Mouse (Mus musculus): Measurements from ENCODE around the gene Derl3.
A peak's percentile ranks its signal among the peaks of the same experiment; 100 is the strongest.
"Not testable (repeated sequence)": the region's sequence is repeated elsewhere in the genome, so short reads cannot be mapped to it uniquely, and the experiment has no call there.

Gene Derl3

GRCm38 (mm10) chr10:75872025-75872914 is 20.9 kb upstream of the Derl3 start:
- DNase-seq (ENCODE audit: low read depth in 1 of 2, low spot score in 2 of 2), result no peak

- DNase-seq (ENCODE audit: low read depth in 1 of 2, low spot score in 2 of 2), result no peak
Measured at GRCm38 (mm10) chr10:75872915-75873542, 20.2 kb upstream of the Derl3 start.

GRCm38 (mm10) chr10:75873543-75874170 is 19.6 kb upstream of the Derl3 start:
- DNase-seq (ENCODE audit: low read depth in 1 of 2, low spot score in 2 of 2), result no peak

- no peak for DNase-seq (ENCODE audit: low read depth in 1 of 2, low spot score in 2 of 2)
Measured at GRCm38 (mm10) chr10:75878836-75879235, 14.4 kb upstream of the Derl3 start.

- no peak for DNase-seq (ENCODE audit: low read depth in 1 of 2, low spot score in 2 of 2)
Measured at GRCm38 (mm10) chr10:75880351-75880750, 12.9 kb upstream of the Derl3 start.

- no peak for DNase-seq (ENCODE audit: low read depth in 1 of 2, low spot score in 2 of 2)
Measured at GRCm38 (mm10) chr10:75880771-75881577, 12.2 kb upstream of the Derl3 start.

- DNase-seq (ENCODE audit: low read depth in 1 of 2, low spot score in 2 of 2), result no peak
Measured at GRCm38 (mm10) chr10:75881578-75882432, 11.4 kb upstream of the Derl3 start.

- DNase-seq (ENCODE audit: low read depth in 1 of 2, low spot score in 2 of 2), result no peak
Measured at GRCm38 (mm10) chr10:75882433-75883231, 10.6 kb upstream of the Derl3 start.

- DNase-seq (ENCODE audit: low read depth in 1 of 2, low spot score in 2 of 2), result no peak
Measured at GRCm38 (mm10) chr10:75883232-75883552, 10.0 kb upstream of the Derl3 start.

GRCm38 (mm10) chr10:75884742-75885141 is 8.5 kb upstream of the Derl3 start:
- DNase-seq (ENCODE audit: low read depth in 1 of 2, low spot score in 2 of 2), result no peak

- DNase-seq (ENCODE audit: low read depth in 1 of 2, low spot score in 2 of 2), result not testable (repeated sequence)
Measured at GRCm38 (mm10) chr10:75887504-75887903, 5.7 kb upstream of the Derl3 start.

GRCm38 (mm10) chr10:75889406-75890153 is 3.6 kb upstream of the Derl3 start:
- no peak for DNase-seq (ENCODE audit: low read depth in 1 of 2, low spot score in 2 of 2)

- no peak for DNase-seq (ENCODE audit: low read depth in 1 of 2, low spot score in 2 of 2)
Measured at GRCm38 (mm10) chr10:75894601-75895000, 1.4 kb downstream of the Derl3 start.

GRCm38 (mm10) chr10:75895730-75896129 is 2.5 kb downstream of the Derl3 start:
- no peak for DNase-seq (ENCODE audit: low read depth in 1 of 2, low spot score in 2 of 2)

GRCm38 (mm10) chr10:75896208-75896607 is 3.0 kb downstream of the Derl3 start:
- DNase-seq (ENCODE audit: low read depth in 1 of 2, low spot score in 2 of 2), result no peak

GRCm38 (mm10) chr10:75897373-75897772 is 4.2 kb downstream of the Derl3 start:
- DNase-seq (ENCODE audit: low read depth in 1 of 2, low spot score in 2 of 2), result peak in 1 of 2 experiments; percentile 29

GRCm38 (mm10) chr10:75898039-75898564 is 4.9 kb downstream of the Derl3 start:
- DNase-seq (ENCODE audit: low read depth in 1 of 2, low spot score in 2 of 2), result no peak

GRCm38 (mm10) chr10:75898846-75899245 is 5.6 kb downstream of the Derl3 start:
- DNase-seq (ENCODE audit: low read depth in 1 of 2, low spot score in 2 of 2), result no peak

- DNase-seq (ENCODE audit: low read depth in 1 of 2, low spot score in 2 of 2), result no peak
Measured at GRCm38 (mm10) chr10:75904391-75904790, 11.2 kb downstream of the Derl3 start.

Data from monocyte, adult 2 months (primary cell).